Mouse (Mus musculus) midbrain, embryonic 14.5 days (tissue): ENCODE data around the gene Snrpd3. TPM values are rescaled to one million over a fixed set of nuclear protein-coding genes. Genes with fewer than 3 reads are reported as not detected.

Source experiments
- ATAC-seq: fragments of 200-750 bp; cut with Nextera tagmentation; 2 replicates; pipeline ENCODE4 v1.8.0; 2017; ENCODE audit warnings: moderate number of reproducible peaks, moderate library complexity; ENCODE audit not compliant: low FRiP score, low TSS enrichment
- DNase-seq: peaks from one replicate; pipeline ENCODE4 v3.0.0-alpha.2; 2015
- H3K27ac ChIP-seq: fragments of 300-500 bp; sonication (generic); replicated peaks from 2 replicates; pipeline ENCODE4 v1.5.1; 2014; ENCODE audit warnings: mild to moderate bottlenecking, low read depth, low read length, moderate library complexity
- H3K27me3 ChIP-seq: fragments of 300-500 bp; sonication (generic); 2 replicates; pipeline ENCODE4 v1.6.1; 2014; ENCODE audit warnings: low read length, control low read depth, mixed read lengths; ENCODE audit not compliant: control insufficient read depth, insufficient read depth
- H3K36me3 ChIP-seq: fragments of 300-500 bp; sonication (generic); 2 replicates; pipeline ENCODE4 v1.6.1; 2014; ENCODE audit warnings: low read length, control low read depth; ENCODE audit not compliant: control insufficient read depth, insufficient read depth
- H3K4me1 ChIP-seq: fragments of 300-500 bp; sonication (generic); 2 replicates; pipeline ENCODE4 v1.6.1; 2014; ENCODE audit warnings: mild to moderate bottlenecking, antibody characterized with exemption, low read length, control low read depth; ENCODE audit not compliant: control insufficient read depth, insufficient read depth
- H3K4me2 ChIP-seq: fragments of 300-500 bp; sonication (generic); 2 replicates; pipeline ENCODE4 v1.6.1; 2014; ENCODE audit warnings: mild to moderate bottlenecking, low read length, moderate library complexity
- H3K4me3 ChIP-seq: fragments of 300-500 bp; sonication (generic); replicated peaks from 2 replicates; pipeline ENCODE4 v1.5.1; 2014; ENCODE audit warnings: low read depth, low read length
- H3K9ac ChIP-seq: fragments of 300-500 bp; sonication (generic); replicated peaks from 2 replicates; pipeline ENCODE4 v1.6.1; 2014; ENCODE audit warnings: mild to moderate bottlenecking, low read length, moderate library complexity
- H3K9me3 ChIP-seq: fragments of 300-500 bp; sonication (generic); 2 replicates; pipeline ENCODE4 v1.6.1; 2016; ENCODE audit warnings: low read length, control low read depth, mixed read lengths; ENCODE audit not compliant: control insufficient read depth
- WGBS: fragments of 180-500 bp; shearing (Covaris S2); extraction: QIAGEN DNeasy Blood & Tissue Kit; methylation state at CpG from one replicate; pipeline ENCODE4 v1.1.7; 2014; 5-methylcytosine and 5-hydroxymethylcytosine counted together
- polyA plus RNA-seq: library from polyadenylated mRNA; unstranded; fragments of >200 nt; fragmentation: Nextera tagmentation; extraction: Ambion mirVana; gene quantifications from 2 replicates; pipeline ENCODE4 v1.2.1, GENCODE M21; 2014

Snrpd3 gene
- polyA plus RNA-seq, 1 experiment from 2014 or later, result 126 TPM

- no peak for ATAC-seq
- no peak overlapping the region for H3K4me3 ChIP-seq
- 89% methylated on average over 11 of the region's 11 CpGs for WGBS
Measured at GRCm38 (mm10) chr10:75482919-75483483, 34.4 kb upstream of the Snrpd3 start.

GRCm38 (mm10) chr10:75484066-75484465 lies 33.3 kb upstream of the Snrpd3 start:
- Histone ChIP-seq H3K4me3 (no peak overlapping the region), H3K9me3 (no peaks in the 10 kb centered on the region), H3K36me3 (no peaks in the 10 kb centered on the region), H3K27ac (no peak overlapping the region), H3K27me3 (no peaks in the 10 kb centered on the region), H3K4me2 (no peak overlapping the region), H3K9ac (no peak overlapping the region), H3K4me1 (no peaks in the 10 kb centered on the region)
- 91% methylated on average over 6 of the region's 6 CpGs for WGBS
- ATAC-seq, result no peak
- no peak for DNase-seq

More at GRCm38 (mm10) chr10:75482919-75483483, 34.4 kb upstream of the Snrpd3 start:
- Histone ChIP-seq H3K27ac (no peak overlapping the region), H3K4me2 (no peak overlapping the region), H3K9ac (no peak overlapping the region), H3K9me3 (no peaks in the 10 kb centered on the region), H3K4me1 (no peaks in the 10 kb centered on the region), H3K36me3 (no peaks in the 10 kb centered on the region), H3K27me3 (no peaks in the 10 kb centered on the region)
- DNase-seq, result no peak

GRCm38 (mm10) chr10:75484767-75485166 lies 32.6 kb upstream of the Snrpd3 start:
- H3K9me3 ChIP-seq, result no peaks in the 10 kb centered on the region
- no peak overlapping the region for H3K27ac ChIP-seq
- no peak overlapping the region for H3K4me3 ChIP-seq
- no peak for DNase-seq
- H3K4me1 ChIP-seq, result no peaks in the 10 kb centered on the region
- H3K36me3 ChIP-seq, result no peaks in the 10 kb centered on the region
- H3K27me3 ChIP-seq, result no peaks in the 10 kb centered on the region
- H3K4me2 ChIP-seq, result no peak overlapping the region
- H3K9ac ChIP-seq, result no peak overlapping the region
- 81% methylated on average over 6 of the region's 6 CpGs for whole genome bisulfite sequencing
- ATAC-seq, result no peak

GRCm38 (mm10) chr10:75486086-75486979 lies 31.0 kb upstream of the Snrpd3 start:
- 45% methylated on average over 9 of the region's 9 CpGs for WGBS
- H3K9ac ChIP-seq, result no peak overlapping the region
- H3K4me1 ChIP-seq, result no peaks in the 10 kb centered on the region
- no peaks in the 10 kb centered on the region for H3K27me3 ChIP-seq
- no peaks in the 10 kb centered on the region for H3K36me3 ChIP-seq
- peak; percentile 89 for DNase-seq
- H3K27ac ChIP-seq, result no peak overlapping the region
- no peak overlapping the region for H3K4me3 ChIP-seq
- H3K4me2 ChIP-seq, result no peak overlapping the region
- H3K9me3 ChIP-seq, result no peaks in the 10 kb centered on the region
- no peak for ATAC-seq

- no peak overlapping the region for H3K4me3 ChIP-seq
- ATAC-seq (no peak), DNase-seq (no peak)
- H3K36me3 ChIP-seq, result no peaks in the 10 kb centered on the region
- no peaks in the 10 kb centered on the region for H3K27me3 ChIP-seq
- no peak overlapping the region for H3K4me2 ChIP-seq
- no peaks in the 10 kb centered on the region for H3K4me1 ChIP-seq
- 69% methylated on average over 3 of the region's 3 CpGs for WGBS
- H3K27ac ChIP-seq, result no peak overlapping the region
- no peaks in the 10 kb centered on the region for H3K9me3 ChIP-seq
- H3K9ac ChIP-seq, result no peak overlapping the region
Measured at GRCm38 (mm10) chr10:75487131-75487530, 30.2 kb upstream of the Snrpd3 start.

- DNase-seq (no peak), ATAC-seq (no peak)
- Histone ChIP-seq H3K4me3 (no peak overlapping the region), H3K27me3 (no peaks in the 10 kb centered on the region), H3K36me3 (no peaks in the 10 kb centered on the region), H3K4me1 (no peaks in the 10 kb centered on the region), H3K9me3 (no peaks in the 10 kb centered on the region), H3K27ac (no peak overlapping the region), H3K4me2 (no peak overlapping the region), H3K9ac (no peak overlapping the region)
- 81% methylated on average over 2 of the region's 2 CpGs for WGBS
Measured at GRCm38 (mm10) chr10:75489522-75489921, 27.8 kb upstream of the Snrpd3 start.

GRCm38 (mm10) chr10:75490731-75491130 lies 26.6 kb upstream of the Snrpd3 start:
- WGBS, result 82% methylated on average over 2 of the region's 2 CpGs
- Histone ChIP-seq H3K9ac (no peak overlapping the region), H3K36me3 (no peaks in the 10 kb centered on the region), H3K4me2 (no peak overlapping the region), H3K27me3 (no peaks in the 10 kb centered on the region), H3K4me3 (no peak overlapping the region), H3K9me3 (no peaks in the 10 kb centered on the region), H3K4me1 (no peaks in the 10 kb centered on the region), H3K27ac (no peak overlapping the region)
- DNase-seq (no peak), ATAC-seq (no peak)

- H3K27me3 ChIP-seq, result no peaks in the 10 kb centered on the region
- 89% methylated on average over 3 of the region's 3 CpGs for WGBS
Measured at GRCm38 (mm10) chr10:75491234-75491935, 26.0 kb upstream of the Snrpd3 start.

More at GRCm38 (mm10) chr10:75491234-75491935, 26.0 kb upstream of the Snrpd3 start:
- Histone ChIP-seq H3K4me2 (no peak overlapping the region), H3K4me1 (no peaks in the 10 kb centered on the region), H3K36me3 (no peaks in the 10 kb centered on the region), H3K9me3 (no peaks in the 10 kb centered on the region), H3K9ac (no peak overlapping the region), H3K4me3 (no peak overlapping the region), H3K27ac (no peak overlapping the region)
- no peak for DNase-seq
- ATAC-seq, result no peak
